Mouse (Mus musculus): ENCODE measurements around the gene Gm17622.

The Gm17622 gene

GRCm38 (mm10) chr13:96511893-96512292, 21.4 kb downstream of the Gm17622 start:
- no peak for DNase-seq

- DNase-seq, result no peak
Observed at GRCm38 (mm10) chr13:96514154-96514942, 23.8 kb downstream of the Gm17622 start.

- DNase-seq, result no peak
Observed at GRCm38 (mm10) chr13:96516249-96516648, 25.7 kb downstream of the Gm17622 start.

GRCm38 (mm10) chr13:96517335-96517734, 26.8 kb downstream of the Gm17622 start:
- no peak for DNase-seq

GRCm38 (mm10) chr13:96521294-96521693, 30.8 kb downstream of the Gm17622 start:
- DNase-seq, result no peak

- no peak for DNase-seq
Observed at GRCm38 (mm10) chr13:96527022-96527421, 36.5 kb downstream of the Gm17622 start.

GRCm38 (mm10) chr13:96527856-96528255, 37.3 kb downstream of the Gm17622 start:
- no peak for DNase-seq

GRCm38 (mm10) chr13:96528776-96529175, 38.2 kb downstream of the Gm17622 start:
- DNase-seq, result no peak

GRCm38 (mm10) chr13:96529542-96529941, 39.0 kb downstream of the Gm17622 start:
- no peak for DNase-seq

- no peak for DNase-seq
Observed at GRCm38 (mm10) chr13:96530064-96530463, 39.5 kb downstream of the Gm17622 start.

GRCm38 (mm10) chr13:96532176-96532575, 41.6 kb downstream of the Gm17622 start:
- DNase-seq, result no peak

- no peak for DNase-seq
Observed at GRCm38 (mm10) chr13:96533742-96534141, 43.2 kb downstream of the Gm17622 start.

- no peak for DNase-seq
Observed at GRCm38 (mm10) chr13:96536821-96537572, 46.5 kb downstream of the Gm17622 start.

GRCm38 (mm10) chr13:96538103-96538502, 47.6 kb downstream of the Gm17622 start:
- DNase-seq, result no peak

Data from embryo, embryonic 11 days (tissue).